Mouse (Mus musculus) limb, embryonic 15.5 days (tissue): ENCODE data around the gene Krba1. TPM values are rescaled to one million over a fixed set of nuclear protein-coding genes. Genes with fewer than 3 reads are reported as not detected.
A peak's percentile ranks its signal among the peaks of the same experiment; 100 is the strongest.

ENCODE experiments used
- ATAC-seq: fragments of 200-750 bp; cut with Nextera tagmentation; 2 replicates; pipeline ENCODE4 v1.8.0; 2017; ENCODE audit warnings: low read depth, moderate TSS enrichment; ENCODE audit not compliant: insufficient number of reproducible peaks, low FRiP score, low TSS enrichment
- H3K27ac ChIP-seq: fragments of 300-500 bp; sonication (generic); 2 replicates; pipeline ENCODE4 v1.5.1; 2015; ENCODE audit warnings: moderate library complexity, mild to moderate bottlenecking, inconsistent platforms
- H3K27me3 ChIP-seq: fragments of 300-500 bp; sonication (generic); 2 replicates; pipeline ENCODE4 v1.6.1; 2015; ENCODE audit warnings: inconsistent platforms
- H3K36me3 ChIP-seq: fragments of 300-500 bp; sonication (generic); 2 replicates; pipeline ENCODE4 v1.6.1; 2015; ENCODE audit warnings: inconsistent platforms
- H3K4me1 ChIP-seq: fragments of 300-500 bp; sonication (generic); 2 replicates; pipeline ENCODE4 v1.6.1; 2015; ENCODE audit warnings: inconsistent platforms
- H3K4me2 ChIP-seq: fragments of 300-500 bp; sonication (generic); 2 replicates; pipeline ENCODE4 v1.6.1; 2015; ENCODE audit warnings: mild to moderate bottlenecking, inconsistent platforms
- H3K4me3 ChIP-seq: fragments of 300-500 bp; sonication (generic); 2 replicates; pipeline ENCODE4 v1.5.1; 2015; ENCODE audit warnings: mild to moderate bottlenecking, inconsistent platforms
- H3K9ac ChIP-seq: fragments of 300-500 bp; sonication (generic); 2 replicates; pipeline ENCODE4 v1.6.1; 2015; ENCODE audit warnings: inconsistent platforms
- H3K9me3 ChIP-seq: fragments of 300-500 bp; sonication (generic); 2 replicates; pipeline ENCODE4 v1.6.1; 2016; ENCODE audit warnings: inconsistent platforms
- WGBS: fragments of 180-500 bp; shearing (Covaris S2); methylation state at CpG from one replicate; pipeline ENCODE4 v1.1.7; 2015; 5-methylcytosine and 5-hydroxymethylcytosine counted together
- polyA plus RNA-seq: library from polyadenylated mRNA; unstranded; fragments of >200 nt; fragmentation: Nextera tagmentation; extraction: Ambion mirVana; gene quantifications from 2 replicates; pipeline ENCODE4 v1.2.1, GENCODE M21; 2015

The Krba1 gene
- polyA plus RNA-seq, 1 experiment from 2014 or later, result 20.8 TPM

DNA sequence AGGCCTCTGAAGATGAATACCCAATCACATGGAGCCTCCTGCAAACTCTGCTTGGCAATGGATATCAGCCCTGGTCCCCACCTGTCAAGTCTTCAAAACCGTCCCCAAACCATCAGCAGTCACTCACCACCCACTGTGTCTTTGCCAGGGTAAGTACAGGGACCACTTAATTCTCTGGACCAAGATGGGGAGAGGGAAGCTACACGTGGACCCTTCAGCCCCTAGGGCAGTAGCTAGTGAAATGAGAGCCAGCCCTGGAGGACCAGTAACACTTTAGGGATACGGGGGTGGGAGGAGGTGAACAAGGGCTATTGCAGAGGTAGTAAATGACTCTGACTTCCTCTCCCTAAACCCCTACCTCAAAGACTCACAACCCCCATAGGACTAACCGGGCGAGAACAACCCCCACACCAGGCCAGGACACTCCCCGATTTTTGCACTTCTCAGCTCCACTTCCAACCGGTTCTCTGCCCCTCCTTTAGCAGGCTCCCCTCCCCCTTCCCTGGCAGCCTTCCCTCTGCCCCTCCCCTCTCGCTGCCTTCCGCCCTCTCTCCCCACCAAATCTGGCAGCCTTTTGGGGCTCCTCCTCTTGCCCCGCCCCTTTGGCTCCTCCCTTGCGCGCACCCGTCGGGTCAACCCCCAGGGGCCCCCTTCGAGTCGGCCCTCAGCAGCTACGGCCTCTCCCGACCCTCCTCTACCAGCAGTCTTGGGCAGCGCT is 48.4 kb downstream of the Krba1 start:
- Histone ChIP-seq H3K4me2 (peak overlapping the region; percentile 82), H3K36me3 (peaks cover 25% of the 10 kb centered on the region), H3K27ac (peak overlapping the region; percentile 94), H3K9ac (peak overlapping the region; percentile 83; the same call in 1 of the 2 replicates), H3K4me1 (peaks cover 39% of the 10 kb centered on the region), H3K27me3 (peaks cover 14% of the 10 kb centered on the region), H3K4me3 (peak overlapping the region; percentile 71), H3K9me3 (no peaks in the 10 kb centered on the region)
- WGBS, result 1% methylated on average over 19 of the region's 19 CpGs
- peak; percentile 87 for ATAC-seq

DNA sequence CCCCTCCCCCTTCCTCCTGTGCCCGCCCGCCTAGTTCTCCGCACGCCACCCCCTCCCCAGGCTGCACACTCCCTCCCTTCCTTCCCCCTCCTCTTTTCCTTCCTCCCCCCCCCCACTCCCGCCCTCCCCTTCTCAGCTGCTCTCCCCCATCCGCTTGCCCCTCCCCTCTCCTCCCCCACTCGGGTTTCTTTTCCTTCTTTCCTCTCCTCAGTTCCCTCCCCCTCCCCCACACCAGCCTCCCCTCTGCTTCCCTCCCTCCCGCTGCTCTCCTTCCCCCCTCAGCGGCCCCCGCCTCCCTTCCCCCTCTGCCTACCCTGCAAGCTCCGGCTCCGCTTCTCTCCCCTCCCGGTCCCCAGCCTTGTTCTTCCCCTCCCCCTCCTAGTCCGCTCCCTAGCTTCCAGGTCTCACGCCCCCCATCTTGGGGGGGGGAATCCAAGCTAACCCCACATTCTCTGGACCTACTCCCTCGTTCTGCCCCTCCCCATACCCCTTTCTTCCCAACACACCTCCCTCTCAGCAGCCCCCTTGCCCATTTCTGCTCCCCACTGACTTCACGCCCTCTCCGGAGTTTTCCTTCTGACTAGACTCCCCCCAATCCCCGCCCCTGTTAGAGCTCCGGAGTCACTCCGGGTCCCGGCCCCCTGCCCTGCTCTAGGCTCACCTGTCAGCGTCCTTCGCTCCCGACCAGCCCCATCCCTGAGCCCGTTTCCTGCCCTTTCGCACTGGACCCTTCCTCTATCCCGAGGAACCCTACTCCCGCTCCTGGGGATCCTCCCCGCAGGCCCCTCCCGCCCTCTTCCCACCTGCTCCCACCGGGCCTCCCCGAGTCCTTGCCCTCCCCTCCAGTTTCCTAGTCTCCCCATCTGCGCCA is 49.2 kb downstream of the Krba1 start:
- Histone ChIP-seq H3K4me2 (peak overlapping the region; percentile 82), H3K27ac (peak overlapping the region; percentile 94), H3K4me3 (peak overlapping the region; percentile 71), H3K4me1 (peaks cover 31% of the 10 kb centered on the region), H3K9ac (peak overlapping the region; percentile 83), H3K27me3 (peaks cover 6% of the 10 kb centered on the region; the same call in 1 of the 2 replicates), H3K36me3 (peaks cover 19% of the 10 kb centered on the region), H3K9me3 (no peaks in the 10 kb centered on the region)
- peak; percentile 49; the same call in 1 of the 2 replicates for ATAC-seq
- WGBS, result 1% methylated on average over 30 of the region's 34 CpGs

DNA sequence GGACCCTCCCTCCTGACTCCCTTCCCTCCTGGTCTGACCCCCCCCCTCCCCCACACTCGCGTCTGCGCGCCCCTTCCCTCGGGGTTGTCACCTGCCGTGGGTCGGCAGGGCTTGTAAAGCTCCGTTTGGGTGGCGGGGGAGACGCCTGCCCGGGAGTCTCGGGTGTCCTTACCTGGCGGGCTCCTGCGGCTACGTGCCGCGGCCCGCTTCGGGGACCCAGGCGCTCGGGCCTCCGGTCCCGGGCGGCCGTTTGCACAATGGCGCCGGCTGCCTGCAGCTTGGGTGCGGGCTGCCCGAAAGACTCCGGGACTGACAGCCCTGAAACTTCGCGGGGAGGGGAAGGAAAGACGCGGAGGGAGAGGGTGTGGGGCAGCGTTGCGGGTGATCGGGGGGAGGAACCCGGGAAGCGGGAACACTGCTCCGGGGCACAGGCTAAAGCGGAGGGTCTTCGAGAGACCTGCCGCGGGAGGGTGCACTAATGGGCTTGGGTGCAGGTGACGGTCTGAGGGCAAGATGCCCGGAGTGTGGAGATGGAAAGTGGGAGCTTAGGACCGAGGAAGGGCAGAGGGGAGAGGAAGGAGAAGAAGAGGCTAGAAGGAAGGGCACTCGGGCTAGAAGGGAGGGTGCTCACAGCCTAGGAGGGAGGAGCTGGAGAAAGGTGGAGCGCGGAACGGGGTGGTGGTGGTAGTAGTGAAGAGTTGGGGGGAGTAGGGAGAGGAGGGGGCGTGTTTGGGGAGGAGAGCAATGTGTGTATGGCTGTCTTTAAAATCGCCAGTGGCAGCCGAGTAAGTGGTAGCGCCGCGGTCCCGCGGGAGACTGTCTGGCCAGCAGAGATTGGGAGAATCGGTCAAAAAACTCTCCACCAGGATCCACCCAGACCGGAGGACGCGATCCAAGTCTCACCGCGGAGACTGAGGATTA is 50.1 kb downstream of the Krba1 start, which contains the start of gene Zfp467:
Zfp467 (minus strand) TSS at position 645 of the 921 bp plus-strand sequence.
- peaks cover 25% of the 10 kb centered on the region for H3K4me1 ChIP-seq
- H3K4me2 ChIP-seq, result peak within 1 kb of the TSS; percentile 82
- ATAC-seq, result peak; percentile 54; the same call in 1 of the 2 replicates

DNA sequence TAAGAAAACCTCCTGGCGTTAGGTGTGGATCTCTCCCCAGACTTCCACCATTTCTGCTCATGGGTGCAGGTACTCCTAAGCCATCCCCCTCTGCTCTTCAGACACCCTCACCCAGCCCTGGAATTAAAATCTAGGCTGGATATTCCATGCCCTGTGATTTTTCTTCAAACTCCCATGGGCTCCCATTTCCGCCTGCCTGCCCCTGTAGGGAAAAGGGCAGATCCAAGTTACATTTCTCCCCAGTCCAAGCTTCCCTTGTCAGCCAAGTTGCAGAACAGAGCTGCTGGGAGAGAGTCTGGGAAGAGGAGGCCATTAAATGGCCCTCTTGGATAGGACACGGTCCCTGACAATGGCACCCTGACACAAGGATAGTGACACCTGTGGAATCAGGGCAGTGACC is 50.9 kb downstream of the Krba1 start:
- H3K36me3 ChIP-seq, result peaks cover 15% of the 10 kb centered on the region
- 32% methylated on average over 3 of the region's 3 CpGs for WGBS
- H3K27ac ChIP-seq, result peak overlapping the region; percentile 94
- H3K4me1 ChIP-seq, result peaks cover 18% of the 10 kb centered on the region
- no peak overlapping the region for H3K9ac ChIP-seq
- ATAC-seq, result no peak
- H3K9me3 ChIP-seq, result no peaks in the 10 kb centered on the region
- peak overlapping the region; percentile 82 for H3K4me2 ChIP-seq
- no peaks in the 10 kb centered on the region for H3K27me3 ChIP-seq
- peak overlapping the region; percentile 71 for H3K4me3 ChIP-seq

More for the DNA sequence above, 50.1 kb downstream of the Krba1 start, which contains the start of gene Zfp467:
- no peaks in the 10 kb centered on the region for H3K9me3 ChIP-seq
- peak within 1 kb of the TSS; percentile 83 for H3K9ac ChIP-seq
- H3K27me3 ChIP-seq, result no peaks in the 10 kb centered on the region
- WGBS, result under 1% methylated on average over 64 of the region's 65 CpGs
- H3K27ac ChIP-seq, result peak within 1 kb of the TSS; percentile 94
- H3K4me3 ChIP-seq, result peak within 1 kb of the TSS; percentile 71
- H3K36me3 ChIP-seq, result peaks cover 17% of the 10 kb centered on the region

DNA sequence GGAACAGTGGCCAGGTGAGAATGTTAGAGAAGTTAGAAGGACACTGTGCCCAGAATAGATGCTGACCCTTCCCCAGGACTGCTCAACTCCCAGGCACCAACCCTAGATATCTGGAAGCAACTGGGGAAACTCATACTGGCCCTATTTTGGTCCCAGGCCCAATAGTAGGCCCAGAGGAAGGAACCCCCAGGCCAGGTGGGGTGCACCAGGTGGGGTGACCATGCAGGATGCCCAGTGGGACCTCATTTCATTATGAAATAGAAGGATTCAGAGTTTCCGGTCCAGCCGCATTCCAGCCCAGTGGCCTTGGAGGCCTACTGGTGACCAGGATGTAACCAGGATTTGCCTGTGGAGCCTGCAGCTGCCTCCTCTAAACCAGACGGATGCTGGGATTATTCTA is 51.5 kb downstream of the Krba1 start:
- peaks cover 8% of the 10 kb centered on the region for H3K36me3 ChIP-seq
- no peaks in the 10 kb centered on the region for H3K27me3 ChIP-seq
- H3K4me3 ChIP-seq, result no peak overlapping the region
- no peak overlapping the region for H3K9ac ChIP-seq
- H3K9me3 ChIP-seq, result no peaks in the 10 kb centered on the region
- peak overlapping the region; percentile 94; the same call in 1 of the 2 replicates for H3K27ac ChIP-seq
- H3K4me1 ChIP-seq, result peaks cover 16% of the 10 kb centered on the region
- ATAC-seq, result no peak
- no peak overlapping the region for H3K4me2 ChIP-seq
- WGBS, result 72% methylated on average over 3 of the region's 3 CpGs

- Histone ChIP-seq H3K9me3 (no peaks in the 10 kb centered on the region), H3K4me1 (peaks cover 16% of the 10 kb centered on the region), H3K4me2 (no peak within 1 kb of the TSS), H3K27ac (0 out of 2 replicates have a peak within 1 kb of the TSS, but pooled peaks have one; percentile 2), H3K27me3 (no peaks in the 10 kb centered on the region), H3K9ac (no peak within 1 kb of the TSS), H3K36me3 (no peaks in the 10 kb centered on the region), H3K4me3 (no peak within 1 kb of the TSS)
- ATAC-seq, result no peak
- 75% methylated on average over 1 of the region's 1 CpGs for WGBS
Observed at GRCm38 (mm10) chr6:48447929-48448328, 52.5 kb downstream of the Krba1 start, which contains the start of gene Sspo. Sspo (plus strand) TSS chr6:48448229.

GRCm38 (mm10) chr6:48448527-48448926 is 53.1 kb downstream of the Krba1 start:
- Histone ChIP-seq H3K9ac (no peak overlapping the region), H3K4me1 (peaks cover 11% of the 10 kb centered on the region), H3K27ac (0 out of 2 replicates have a peak overlapping the region, but pooled peaks have one; percentile 2), H3K4me3 (no peak overlapping the region), H3K9me3 (no peaks in the 10 kb centered on the region), H3K27me3 (no peaks in the 10 kb centered on the region), H3K36me3 (no peaks in the 10 kb centered on the region), H3K4me2 (no peak overlapping the region)
- no peak for ATAC-seq
- WGBS, result 68% methylated on average over 7 of the region's 7 CpGs

DNA sequence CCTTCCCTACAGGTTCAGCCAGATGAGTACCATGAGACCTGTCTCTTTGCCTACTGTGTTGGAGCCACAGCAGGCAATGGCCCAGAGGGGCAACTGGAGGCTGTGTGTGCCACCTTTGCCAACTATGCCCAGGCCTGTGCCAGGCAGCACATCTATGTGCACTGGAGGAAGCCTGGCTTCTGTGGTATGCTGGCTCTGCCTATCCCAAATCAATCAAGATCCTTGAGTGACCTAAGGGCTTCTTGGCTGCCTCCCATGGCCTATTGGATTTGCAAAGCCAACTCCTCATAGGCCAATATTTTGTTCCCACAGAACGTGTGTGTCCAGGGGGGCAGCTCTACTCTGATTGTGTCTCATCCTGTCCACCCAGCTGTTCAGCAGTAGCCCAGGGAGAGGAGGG is 56.8 kb downstream of the Krba1 start:
- Histone ChIP-seq H3K9me3 (no peaks in the 10 kb centered on the region), H3K27me3 (no peaks in the 10 kb centered on the region), H3K9ac (no peak overlapping the region), H3K4me3 (no peak overlapping the region), H3K36me3 (no peaks in the 10 kb centered on the region), H3K4me1 (no peaks in the 10 kb centered on the region), H3K4me2 (no peak overlapping the region), H3K27ac (no peak overlapping the region)
- no peak for ATAC-seq
- 67% methylated on average over 1 of the region's 1 CpGs for WGBS

GRCm38 (mm10) chr6:48452771-48453170 is 57.4 kb downstream of the Krba1 start:
- no peaks in the 10 kb centered on the region for H3K4me1 ChIP-seq
- no peak for ATAC-seq
- WGBS, result 80% methylated on average over 3 of the region's 3 CpGs

GRCm38 (mm10) chr6:48464966-48465679 is 69.7 kb downstream of the Krba1 start:
- H3K4me1 ChIP-seq, result no peaks in the 10 kb centered on the region
- H3K9ac ChIP-seq, result no peak overlapping the region
- H3K9me3 ChIP-seq, result no peaks in the 10 kb centered on the region
- H3K27ac ChIP-seq, result no peak overlapping the region
- ATAC-seq, result no peak
- WGBS, result 88% methylated on average over 13 of the region's 13 CpGs
- no peak overlapping the region for H3K4me2 ChIP-seq
- H3K27me3 ChIP-seq, result no peaks in the 10 kb centered on the region
- H3K4me3 ChIP-seq, result no peak overlapping the region
- H3K36me3 ChIP-seq, result no peaks in the 10 kb centered on the region

More at GRCm38 (mm10) chr6:48452771-48453170, 57.4 kb downstream of the Krba1 start:
- Histone ChIP-seq H3K4me3 (no peak overlapping the region), H3K36me3 (no peaks in the 10 kb centered on the region), H3K9ac (no peak overlapping the region), H3K9me3 (no peaks in the 10 kb centered on the region), H3K27ac (no peak overlapping the region), H3K27me3 (no peaks in the 10 kb centered on the region), H3K4me2 (no peak overlapping the region)
